Mouse (Mus musculus): ENCODE data around the gene Ifit1. TPM values are rescaled to one million over a fixed set of nuclear protein-coding genes. Genes with fewer than 3 reads are reported as not detected.

Ifit1 gene
- 1 to 10 TPM; 2.6 to 4.7 TPM for total RNA-seq (2023)

DNA sequence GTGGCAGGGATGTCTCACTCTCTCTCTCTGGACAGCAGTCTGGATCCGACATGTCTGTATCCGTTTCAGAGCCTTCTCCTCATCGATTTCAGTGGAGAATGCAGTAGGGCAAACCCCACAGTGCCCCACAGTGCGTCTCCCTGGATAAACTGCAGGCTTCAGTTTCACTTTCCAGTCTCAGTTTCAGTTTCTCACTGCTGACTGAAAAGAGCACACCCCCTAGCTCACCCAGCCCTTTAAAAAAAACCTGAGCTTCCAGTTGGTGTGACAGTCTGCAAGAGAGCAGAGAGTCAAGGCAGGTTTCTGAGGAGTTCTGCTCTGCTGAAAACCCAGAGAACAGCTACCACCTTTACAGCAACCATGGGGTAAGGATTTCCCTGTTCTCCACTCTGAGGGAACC, at the start of gene Ifit1, which contains the start of gene Ifit1bl2:
TSS of gene Ifit1 (plus strand) at position 249 of the 400 bp plus-strand sequence.
TSS of gene Ifit1bl2 (minus strand) at position 121 of the 400 bp plus-strand sequence.

DNA sequence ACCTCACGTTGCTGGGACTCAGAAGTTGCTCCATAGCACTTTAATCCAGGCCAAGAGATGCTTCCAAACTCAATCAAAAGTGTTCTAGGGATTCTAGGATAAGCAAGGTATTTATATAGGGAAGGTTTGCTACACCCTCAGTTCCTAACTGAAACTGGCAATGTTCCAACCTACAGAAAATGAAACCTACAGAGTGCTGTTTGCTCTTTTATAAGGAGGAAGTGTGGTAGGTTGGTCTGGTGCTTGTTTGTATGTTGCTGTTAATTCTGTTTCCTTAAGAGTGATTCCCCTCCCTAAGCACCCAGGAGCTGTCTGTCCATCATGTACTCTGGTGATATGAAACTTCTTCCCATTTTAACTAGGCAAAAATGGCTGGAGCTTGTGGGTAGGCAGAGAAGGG, 38.8 kb upstream of the Ifit1 start, which contains the start of gene Ifit1bl1:
TSS of gene Ifit1bl1 (minus strand) at position 69 of the 400 bp plus-strand sequence.

DNA sequence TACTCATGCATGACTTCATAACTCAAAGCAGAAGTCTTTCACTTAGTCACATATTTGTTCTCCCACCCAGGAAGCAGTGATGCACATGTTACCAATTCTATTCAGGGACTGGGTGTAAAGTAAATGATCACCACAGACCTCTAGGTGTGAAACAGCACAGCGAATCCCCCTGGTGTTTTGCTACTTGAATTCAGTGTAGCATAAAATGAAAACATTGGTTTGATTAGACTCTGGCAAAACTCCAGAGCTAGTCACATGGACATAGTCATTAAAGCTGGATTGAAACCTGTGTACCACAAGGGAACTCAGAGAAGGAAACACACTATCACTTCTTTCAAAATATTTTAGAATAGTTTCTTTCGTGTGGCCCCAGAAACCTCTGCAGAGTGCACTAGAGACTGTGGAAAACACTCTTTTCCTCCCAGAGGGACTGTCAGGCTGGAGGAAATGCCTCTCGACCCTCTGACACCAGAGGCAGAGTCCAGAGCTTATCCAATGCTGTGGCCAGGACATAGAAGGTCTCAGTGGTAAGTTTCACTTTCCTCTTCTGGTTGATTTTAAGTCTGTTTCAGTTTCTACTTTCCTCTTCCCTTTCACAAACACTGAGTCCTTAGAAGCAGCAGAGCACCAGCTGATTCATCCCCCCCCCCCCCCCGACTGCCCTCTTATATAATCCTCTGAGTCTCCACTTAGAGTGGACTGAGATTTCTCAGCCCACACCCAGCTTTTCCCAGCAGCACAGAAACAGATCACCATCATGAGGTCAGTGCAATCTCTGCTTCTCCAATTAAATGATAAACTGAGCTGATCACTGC, 33.2 kb upstream of the Ifit1 start, which contains the start of gene Ifit3b:
TSS of gene Ifit3b (plus strand) at position 734 of the 815 bp plus-strand sequence.

Other genes with a start within 250 kb of the Ifit1 start
- under 1 TPM in 1 of 2 experiments, not detected in 1; 0.47 TPM for gene Ch25h, start 165.7 kb upstream of the Ifit1 start, total RNA-seq (2023)
- 100 to 1,000 TPM; 208 to 214 TPM for gene Lipa, start 113.4 kb upstream of the Ifit1 start, total RNA-seq (2023)
- gene Ifit2, start 90.2 kb upstream of the Ifit1 start, total RNA-seq (2023) = 1 to 10 TPM; 4.5 to 7.3 TPM
- gene Ifit3, start 57.3 kb upstream of the Ifit1 start, total RNA-seq (2023) = 10 to 100 TPM; 13.7 to 20.3 TPM
- 1 to 10 TPM; 1.9 to 2.8 TPM for gene Ifit1bl1, start 38.9 kb upstream of the Ifit1 start, total RNA-seq (2023)
- 1 to 10 TPM; 3.1 to 5.5 TPM for gene Ifit3b, start 32.9 kb upstream of the Ifit1 start, total RNA-seq (2023)
- gene Ifit1bl2, start 128 bp upstream of the Ifit1 start, total RNA-seq (2023) = not detected
- gene Slc16a12, start 106.4 kb downstream of the Ifit1 start, total RNA-seq (2023) = not detected
- gene Pank1, start 238.6 kb downstream of the Ifit1 start, total RNA-seq (2023) = 1 to 10 TPM; 3.3 to 4.5 TPM

All from monocyte, adult 59 days (primary cell).